Mouse (Mus musculus): ENCODE results near the gene Sap30l. TPM values are rescaled to one million over a fixed set of nuclear protein-coding genes. Genes with fewer than 3 reads are reported as not detected.
A peak's percentile ranks its signal among the peaks of the same experiment; 100 is the strongest.

The Sap30l gene
- 10 to 100 TPM; 46.5 to 47.6 TPM for total RNA-seq (2021)
- long read RNA-seq, experiment 1, transcript Sap30l-201 (4 exons, 1,151 nt), result major isoform, 52 of 66 reads
- long read RNA-seq, experiment 1, partial matches to known transcripts, result 2 of 66 reads
- long read RNA-seq, experiment 1, other reads (novel, unspliced or antisense), result 12 of 66 reads
- long read RNA-seq, experiment 2, transcript Sap30l-201 (4 exons, 1,151 nt), result major isoform, 95 of 113 reads
- long read RNA-seq, experiment 2, partial matches to known transcripts, result 0 of 113 reads
- long read RNA-seq, experiment 2, other reads (novel, unspliced or antisense), result 18 of 113 reads

DNA sequence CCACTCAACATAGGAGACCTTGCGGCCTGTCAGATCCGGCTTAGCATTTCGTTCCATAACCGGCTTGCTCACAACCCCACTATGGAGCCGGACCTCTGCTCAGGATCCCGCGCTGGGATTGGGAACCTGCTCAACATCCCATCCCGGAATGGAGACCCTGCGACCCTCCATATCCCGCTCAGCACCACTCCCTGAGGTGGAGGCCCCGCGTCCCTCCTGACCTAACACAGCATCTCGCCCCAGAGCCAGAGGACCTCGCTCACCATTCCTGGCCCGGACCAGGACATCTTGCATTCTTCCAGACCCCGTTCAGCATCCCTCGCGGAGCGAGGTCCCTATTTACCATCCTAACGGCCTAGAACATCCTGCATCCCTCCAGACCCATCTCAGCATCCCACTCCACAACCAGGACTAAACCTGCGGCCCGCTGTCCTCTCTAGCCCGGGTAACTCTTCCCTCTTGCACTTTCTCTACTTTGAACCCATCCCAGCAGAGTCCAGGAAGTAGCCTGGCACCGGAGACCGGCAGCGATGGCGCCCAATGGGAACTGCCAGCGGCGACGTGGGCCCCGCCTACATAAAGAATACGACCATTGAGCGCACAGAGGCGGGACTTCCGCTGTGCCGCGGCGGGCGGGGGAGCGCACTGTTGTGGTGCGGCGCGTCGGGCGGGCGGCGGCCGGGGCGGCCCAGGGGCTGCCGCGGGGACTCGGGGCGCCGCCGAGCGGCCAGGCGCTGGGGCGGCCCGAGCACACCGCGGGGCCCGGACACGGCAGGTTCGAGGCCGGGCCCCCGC, at the start of gene Sap30l:
Sap30l (plus strand) TSS at position 667 of the 795 bp plus-strand sequence.
- H3K4me3 ChIP-seq, result peak within 1 kb of the TSS; percentile 86
- DNase-seq, result peak; percentile 98
- TF ChIP-seq CTCF (IDR thresholded peaks at IDR 0.05), result no peak
- intact Hi-C loops (cut with DNase I), result no loop called here
- peak within 1 kb of the TSS; percentile 86 for H3K27ac ChIP-seq

DNA sequence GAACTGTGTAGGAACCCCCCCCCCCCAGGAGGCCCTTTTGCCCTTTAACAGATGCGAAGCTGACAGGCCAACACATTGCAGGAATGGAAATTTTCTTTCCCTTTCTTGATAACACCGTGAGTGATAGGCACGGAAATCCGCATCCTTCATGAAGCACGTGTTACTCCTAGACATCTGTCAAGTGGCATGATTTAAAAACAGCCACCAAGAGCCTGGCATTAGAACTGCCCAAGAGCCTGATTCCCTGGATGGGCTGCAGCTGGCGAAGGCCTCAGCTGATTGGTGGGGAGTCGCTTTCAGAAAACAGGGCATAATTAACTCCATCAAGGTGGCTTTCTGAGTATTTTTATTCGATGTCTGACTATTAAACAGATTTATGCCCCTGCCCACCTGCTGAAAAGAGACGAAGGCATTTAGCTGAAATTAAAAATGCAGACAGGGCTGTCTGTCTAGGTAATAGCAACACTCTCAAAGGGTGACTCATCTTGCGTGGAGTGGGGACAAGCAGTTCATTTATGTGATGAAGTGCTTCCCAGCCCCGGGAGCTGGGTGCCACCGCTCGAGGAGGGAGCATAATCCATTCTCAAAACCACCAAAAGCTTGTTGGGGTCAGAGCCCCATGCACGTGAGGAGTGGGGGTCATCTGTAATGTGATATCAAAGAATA, 47.8 kb upstream of the Sap30l start:
- no peak for TF ChIP-seq CTCF (IDR thresholded peaks at IDR 0.05)
- DNase-seq, result no peak
- H3K4me3 ChIP-seq, result no peak overlapping the region
- no peak overlapping the region for H3K27ac ChIP-seq
- intact Hi-C loops (cut with DNase I), result no loop called here

- Histone ChIP-seq H3K27ac (no peak overlapping the region), H3K4me3 (no peak overlapping the region)
- TF ChIP-seq CTCF (IDR thresholded peaks at IDR 0.05), result no peak
- intact Hi-C loops (cut with DNase I), result no loop called here
- no peak for DNase-seq
Measured at GRCm38 (mm10) chr11:57758621-57759020, 42.8 kb upstream of the Sap30l start.

DNA sequence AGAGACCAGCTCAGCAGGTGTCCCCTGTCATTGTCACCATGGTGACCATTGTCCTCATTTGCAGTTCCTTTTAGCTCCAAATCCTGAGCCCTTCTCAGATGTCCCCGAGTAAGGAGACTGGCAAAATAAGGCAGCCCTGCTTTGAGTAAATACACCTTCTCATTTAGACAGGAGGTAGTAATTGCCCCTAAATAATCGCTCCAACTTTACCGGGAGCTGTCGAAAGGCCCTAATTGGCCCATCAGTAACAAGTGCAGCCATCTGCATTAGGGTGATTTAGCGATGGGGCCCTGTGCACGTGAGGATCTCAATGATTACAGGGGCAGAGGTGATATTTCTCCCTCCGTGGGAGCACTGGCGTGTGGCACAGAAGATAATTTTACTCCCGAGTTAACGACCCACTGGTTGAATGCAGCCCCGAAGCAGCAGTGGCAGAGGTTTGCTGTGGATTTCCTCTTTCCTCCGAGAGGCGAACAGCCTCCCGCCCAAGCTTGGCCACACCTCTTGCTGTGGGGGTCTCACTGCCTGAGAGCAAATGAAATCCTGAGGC, 40.9 kb upstream of the Sap30l start:
- DNase-seq, result no peak
- Histone ChIP-seq H3K4me3 (no peak overlapping the region), H3K27ac (no peak overlapping the region)
- no peak for TF ChIP-seq CTCF (IDR thresholded peaks at IDR 0.05)
- intact Hi-C loops (cut with DNase I), result no loop called here

- no peak overlapping the region for H3K4me3 ChIP-seq
- H3K27ac ChIP-seq, result no peak overlapping the region
- TF ChIP-seq CTCF (IDR thresholded peaks at IDR 0.05), result no peak
- intact Hi-C loops (cut with DNase I), result no loop called here
- no peak for DNase-seq
Measured at GRCm38 (mm10) chr11:57761347-57761746, 40.1 kb upstream of the Sap30l start.

- intact Hi-C loops (cut with DNase I), result no loop called here
- no peak for DNase-seq
- TF ChIP-seq CTCF (IDR thresholded peaks at IDR 0.05), result peak; percentile 38; the same call in 1 of the 2 replicates
- H3K27ac ChIP-seq, result no peak overlapping the region
- H3K4me3 ChIP-seq, result no peak overlapping the region
Measured at GRCm38 (mm10) chr11:57764124-57764523, 37.3 kb upstream of the Sap30l start.

GRCm38 (mm10) chr11:57766617-57767016, 34.8 kb upstream of the Sap30l start:
- Histone ChIP-seq H3K27ac (no peak overlapping the region), H3K4me3 (no peak overlapping the region)
- no peak for TF ChIP-seq CTCF (IDR thresholded peaks at IDR 0.05)
- intact Hi-C loops (cut with DNase I), result no loop called here
- no peak for DNase-seq

DNA sequence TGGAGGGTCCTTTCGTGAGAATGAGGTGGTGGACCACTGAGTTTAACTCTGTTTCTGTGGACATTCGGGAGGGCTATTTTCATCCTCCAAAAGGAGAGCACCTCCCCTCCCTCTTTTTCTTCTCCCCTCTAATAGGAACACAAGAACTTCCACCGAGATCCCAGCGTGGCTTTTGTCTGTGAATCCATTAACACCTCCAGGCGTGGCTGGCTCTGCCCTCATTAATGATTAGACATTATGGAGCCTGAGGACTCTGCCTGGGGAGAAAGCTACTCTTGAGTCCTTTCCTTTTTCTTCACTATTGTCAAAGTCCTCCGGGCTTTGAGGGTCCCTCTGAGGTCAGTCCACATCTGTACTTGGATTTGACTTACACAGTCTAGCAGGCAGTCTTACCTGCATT, 34.3 kb upstream of the Sap30l start:
- TF ChIP-seq CTCF (IDR thresholded peaks at IDR 0.05), result no peak
- intact Hi-C loops (cut with DNase I), result no loop called here
- no peak overlapping the region for H3K27ac ChIP-seq
- no peak for DNase-seq
- H3K4me3 ChIP-seq, result no peak overlapping the region

- no peak for TF ChIP-seq CTCF (IDR thresholded peaks at IDR 0.05)
- Histone ChIP-seq H3K27ac (no peak overlapping the region), H3K4me3 (no peak overlapping the region)
- DNase-seq, result no peak
- intact Hi-C loops (cut with DNase I), result no loop called here
Measured at GRCm38 (mm10) chr11:57770776-57771175, 30.7 kb upstream of the Sap30l start.

DNA sequence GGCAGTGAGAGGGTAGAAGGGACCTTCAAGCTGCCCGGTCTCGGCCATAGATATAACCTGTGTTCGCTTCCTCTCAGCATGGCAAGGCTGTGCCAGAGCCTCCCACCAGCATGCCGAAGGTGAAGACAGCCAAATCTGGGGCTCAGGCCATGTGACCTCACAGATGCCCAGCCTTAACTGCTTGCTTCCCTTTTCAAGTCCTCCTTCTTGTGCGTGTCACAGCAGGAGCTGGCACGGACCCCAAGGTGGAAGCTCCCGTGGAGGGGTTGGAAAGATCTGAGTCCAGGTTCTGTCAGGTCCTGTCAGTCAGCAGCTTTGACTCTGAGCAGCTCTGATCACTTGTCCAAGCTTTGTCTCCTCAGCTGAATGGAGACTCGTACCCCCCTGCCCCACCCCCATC, 29.8 kb upstream of the Sap30l start:
- TF ChIP-seq CTCF (IDR thresholded peaks at IDR 0.05), result no peak
- Histone ChIP-seq H3K27ac (no peak overlapping the region), H3K4me3 (no peak overlapping the region)
- intact Hi-C loops (cut with DNase I), result no loop called here
- no peak for DNase-seq

GRCm38 (mm10) chr11:57773479-57773878, 28.0 kb upstream of the Sap30l start:
- TF ChIP-seq CTCF (IDR thresholded peaks at IDR 0.05), result no peak
- no peak for DNase-seq
- Histone ChIP-seq H3K4me3 (no peak overlapping the region), H3K27ac (no peak overlapping the region)
- intact Hi-C loops (cut with DNase I), result no loop called here

- DNase-seq, result no peak
- no peak overlapping the region for H3K4me3 ChIP-seq
- H3K27ac ChIP-seq, result no peak overlapping the region
- intact Hi-C loops (cut with DNase I), result no loop called here
- no peak for TF ChIP-seq CTCF (IDR thresholded peaks at IDR 0.05)
Measured at GRCm38 (mm10) chr11:57773936-57774335, 27.5 kb upstream of the Sap30l start.

- TF ChIP-seq CTCF (IDR thresholded peaks at IDR 0.05), result no peak
- Histone ChIP-seq H3K4me3 (no peak overlapping the region), H3K27ac (peak overlapping the region; percentile 8; the same call in 1 of the 2 replicates)
- intact Hi-C loops (cut with DNase I), result no loop called here
- no peak for DNase-seq
Measured at GRCm38 (mm10) chr11:57775868-57776267, 25.6 kb upstream of the Sap30l start.
